Mouse (Mus musculus) MEL (cell line): Measurements from ENCODE around the gene Clca2. TPM values are rescaled to one million over a fixed set of nuclear protein-coding genes. Genes with fewer than 3 reads are reported as not detected.

Experiments
- DNase-seq: peaks from one replicate; pipeline ENCODE4 v3.0.0; 2011; ENCODE audit warnings: low read depth, low spot score
- H3K27ac ChIP-seq: 2 replicates; pipeline ENCODE4 v1.5.1; 2012; ENCODE audit warnings: low read depth, mild to moderate bottlenecking, control low read depth, low read length, moderate library complexity; ENCODE audit not compliant: control insufficient read depth
- H3K27me3 ChIP-seq, 2 experiments: fragments of 150-350 bp in 1 of 2; sonication (generic) in 1 of 2; 2 replicates each; pipeline ENCODE4 v1.6.1; 2012; ENCODE audit warnings: low read length in 2 of 2, mild to moderate bottlenecking in 2 of 2, improper control_type of control experiment in 1 of 2, moderate library complexity in 1 of 2; ENCODE audit not compliant: insufficient read depth in 2 of 2, control insufficient read depth in 1 of 2
- H3K36me3 ChIP-seq, 2 experiments: 2 replicates each; pipeline ENCODE4 v1.6.1; 2012 to 2014; ENCODE audit warnings: low read length in 2 of 2, improper control_type of control experiment in 1 of 2, inconsistent platforms in 1 of 2, mild to moderate bottlenecking in 1 of 2; ENCODE audit not compliant: insufficient read depth in 2 of 2, control insufficient read depth in 1 of 2
- H3K4me1 ChIP-seq, 2 experiments: fragments of 150-350 bp in 1 of 2; sonication (generic) in 1 of 2; 2 replicates each; pipeline ENCODE4 v1.6.1; 2012; ENCODE audit warnings: low read length in 2 of 2, improper control_type of control experiment in 1 of 2, mild to moderate bottlenecking in 1 of 2; ENCODE audit not compliant: insufficient read depth in 2 of 2, control insufficient read depth in 1 of 2
- H3K4me3 ChIP-seq, 2 experiments: fragments of 150-350 bp in 1 of 2; sonication (generic) in 1 of 2; 2 replicates each; pipeline ENCODE4 v1.5.1; 2012; ENCODE audit warnings: low read depth in 2 of 2, low read length in 2 of 2, mild to moderate bottlenecking in 2 of 2, moderate library complexity in 2 of 2, control low read depth in 1 of 2, improper control_type of control experiment in 1 of 2; ENCODE audit not compliant: control insufficient read depth in 1 of 2, insufficient read depth in 1 of 2
- H3K79me2 ChIP-seq: 2 replicates; pipeline ENCODE4 v1.6.1; 2012; ENCODE audit warnings: mild to moderate bottlenecking, low read length, moderate library complexity; ENCODE audit not compliant: control insufficient read depth, poor library complexity, insufficient read depth
- H3K9ac ChIP-seq: 2 replicates; pipeline ENCODE4 v1.6.1; 2012; ENCODE audit warnings: low read depth, mild to moderate bottlenecking, control low read depth, low read length, moderate library complexity; ENCODE audit not compliant: control insufficient read depth, poor library complexity, severe bottlenecking
- H3K9me3 ChIP-seq: fragments of 150-350 bp; sonication (generic); replicated peaks from 2 replicates; pipeline ENCODE4 v1.6.1; 2012; ENCODE audit warnings: mild to moderate bottlenecking, low read length, improper control_type of control experiment, moderate library complexity; ENCODE audit not compliant: insufficient read depth
- BHLHE40 ChIP-seq: IDR thresholded peaks from 2 replicates; pipeline ENCODE4 v1.6.1; 2012; ENCODE audit warnings: low read depth, mild to moderate bottlenecking, inconsistent platforms, low read length, improper control_type of control experiment, borderline replicate concordance
- ETS1 ChIP-seq: IDR thresholded peaks from 2 replicates; pipeline ENCODE4 v1.6.1; 2012; ENCODE audit warnings: low read depth, mild to moderate bottlenecking, inconsistent platforms, low read length, improper control_type of control experiment, moderate library complexity
- GABPA ChIP-seq: IDR thresholded peaks from 2 replicates; pipeline ENCODE4 v1.6.1; 2012; ENCODE audit warnings: low read depth, mild to moderate bottlenecking, inconsistent platforms, low read length, improper control_type of control experiment, moderate library complexity
- KAT2A ChIP-seq: conservative IDR thresholded peaks from 2 replicates; pipeline ENCODE4 v1.6.1; 2012; ENCODE audit warnings: low read depth, low read length, improper control_type of control experiment, inconsistent platforms
- MAFK ChIP-seq: IDR thresholded peaks from 2 replicates; pipeline ENCODE4 v1.6.1; 2011; ENCODE audit warnings: low read depth, mild to moderate bottlenecking, low read length, improper control_type of control experiment, borderline replicate concordance
- MAX ChIP-seq: IDR thresholded peaks from 2 replicates; pipeline ENCODE4 v1.6.1; 2011; ENCODE audit warnings: low read length, improper control_type of control experiment
- MEF2A ChIP-seq: IDR thresholded peaks from 2 replicates; pipeline ENCODE4 v1.6.1; 2014; ENCODE audit warnings: low read depth, mild to moderate bottlenecking, inconsistent platforms, low read length, improper control_type of control experiment; ENCODE audit not compliant: poor library complexity, insufficient replicate concordance, severe bottlenecking; ENCODE audit errors: extremely low read depth
- MXI1 ChIP-seq: IDR thresholded peaks from 2 replicates; pipeline ENCODE4 v1.6.1; 2011; ENCODE audit warnings: mild to moderate bottlenecking, low read depth, low read length, improper control_type of control experiment
- MYC ChIP-seq: IDR thresholded peaks from 2 replicates; pipeline ENCODE4 v1.6.1; 2011; ENCODE audit warnings: low read depth, mild to moderate bottlenecking, low read length, improper control_type of control experiment, moderate library complexity
- NRF1 ChIP-seq: IDR thresholded peaks from 2 replicates; pipeline ENCODE4 v1.6.1; 2014; ENCODE audit warnings: low read depth, mild to moderate bottlenecking, inconsistent platforms, low read length, improper control_type of control experiment, moderate library complexity; ENCODE audit not compliant: poor library complexity, insufficient read depth, severe bottlenecking
- POLR2A ChIP-seq, 2 experiments: IDR thresholded peaks; 2 replicates each; pipeline ENCODE4 v1.6.1; 2011 to 2012; ENCODE audit warnings: low read length in 2 of 2, mild to moderate bottlenecking in 2 of 2, control low read depth in 1 of 2, improper control_type of control experiment in 1 of 2, low read depth in 1 of 2, moderate library complexity in 1 of 2; ENCODE audit not compliant: control insufficient read depth in 1 of 2, insufficient read depth in 1 of 2, poor library complexity in 1 of 2
- POLR2AphosphoS2 ChIP-seq: IDR thresholded peaks from 2 replicates; pipeline ENCODE4 v1.6.1; 2011; ENCODE audit warnings: low read length, improper control_type of control experiment
- SIN3A ChIP-seq: IDR thresholded peaks from 2 replicates; pipeline ENCODE4 v1.6.1; 2012; ENCODE audit warnings: low read length, improper control_type of control experiment, inconsistent platforms
- TCF12 ChIP-seq: IDR thresholded peaks from 2 replicates; pipeline ENCODE4 v1.6.1; 2014; ENCODE audit warnings: low read depth, mild to moderate bottlenecking, inconsistent platforms, low read length, improper control_type of control experiment, moderate library complexity
- UBTF ChIP-seq: IDR thresholded peaks from 2 replicates; pipeline ENCODE4 v1.6.1; 2012; ENCODE audit warnings: low read depth, mild to moderate bottlenecking, inconsistent platforms, low read length, improper control_type of control experiment, moderate library complexity, borderline replicate concordance; ENCODE audit not compliant: insufficient read depth
- USF2 ChIP-seq, 2 experiments: IDR thresholded peaks; 2 replicates each; pipeline ENCODE4 v1.6.1; 2011 to 2012; ENCODE audit warnings: improper control_type of control experiment in 2 of 2, low read length in 2 of 2, borderline replicate concordance in 1 of 2, inconsistent platforms in 1 of 2, low read depth in 1 of 2, mild to moderate bottlenecking in 1 of 2; ENCODE audit not compliant: insufficient read depth in 1 of 2
- ZKSCAN1 ChIP-seq: IDR thresholded peaks from 2 replicates; pipeline ENCODE4 v1.6.1; 2012; ENCODE audit warnings: low read depth, mild to moderate bottlenecking, inconsistent platforms, low read length, improper control_type of control experiment, moderate library complexity
- polyA plus RNA-seq, 2 experiments: library from polyadenylated mRNA; stranded (reverse) in 1 of 2; unstranded in 1 of 2; fragments of >175 nt in 1 of 2; fragments of >200 nt in 1 of 2; gene quantifications; 2 replicates each; pipeline versions ENCODE4 v1.2.1 to v1.2.4; 2012; ENCODE audit warnings: low replicate concordance in 2 of 2, low read depth in 1 of 2; ENCODE audit not compliant: insufficient read length in 2 of 2, insufficient read depth in 1 of 2, missing spikeins in 1 of 2
- total RNA-seq: library from RNA; depleted of rRNA; stranded (reverse); fragments of 300-350 nt; gene quantifications from 2 replicates; pipeline ENCODE4 v1.2.3, GENCODE M21; 2012

The Clca2 gene
- total and polyA plus RNA-seq, 3 experiments = not detected

DNA sequence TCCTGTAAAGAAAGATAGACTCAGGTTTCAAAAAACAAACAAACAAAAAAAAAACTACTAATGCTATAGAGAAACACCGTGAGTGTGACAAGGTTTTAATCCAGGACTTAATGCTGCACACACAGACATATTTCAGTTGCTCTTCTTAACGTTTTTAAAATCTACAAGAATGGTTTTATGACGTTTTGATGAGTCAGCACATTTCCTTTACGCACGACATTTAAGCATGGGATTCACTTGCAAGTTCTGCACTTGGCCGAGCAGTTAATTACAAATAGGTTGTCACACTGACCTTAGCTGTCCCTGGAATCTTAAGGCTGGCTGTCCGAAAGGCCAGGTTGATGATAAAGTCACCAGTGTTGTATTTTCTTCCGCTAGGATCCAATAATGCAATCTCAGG, 18.3 kb downstream of the Clca2 start:
- Histone ChIP-seq H3K27me3 (no peaks in the 10 kb centered on the region; a peak in 2 of 4 replicates), H3K36me3 (peaks cover 0 to 3% of the 10 kb centered on the region in 2 experiments; a peak in 2 of 4 replicates), H3K27ac (no peak overlapping the region), H3K9me3 (no peaks in the 10 kb centered on the region), H3K79me2 (no peaks in the 10 kb centered on the region), H3K4me3 (no peak overlapping the region), H3K4me1 (no peaks in the 10 kb centered on the region), H3K9ac (no peak overlapping the region)
- TF ChIP-seq POLR2AphosphoS2 = no peak
- peak; percentile 91 for TF ChIP-seq MAFK
- DNase-seq = no peak

DNA sequence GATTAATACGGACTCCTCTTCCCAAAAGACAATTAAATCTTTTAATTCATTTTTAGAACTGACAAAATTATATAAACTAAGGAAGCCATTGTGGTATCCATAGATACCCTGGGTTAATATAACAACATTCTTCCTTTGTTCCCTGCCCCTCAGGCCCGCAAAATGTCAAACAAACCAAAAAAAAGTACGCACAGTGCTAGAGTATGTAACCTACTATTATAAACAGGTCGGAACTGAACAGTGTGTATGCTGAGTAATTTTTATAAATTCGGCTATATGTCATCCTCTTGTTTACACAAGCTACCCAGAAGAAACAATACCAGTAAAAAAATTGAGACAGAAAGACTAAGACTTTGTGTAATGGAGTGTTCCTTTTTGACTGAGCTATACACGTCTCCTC, 20.8 kb downstream of the Clca2 start:
- TF ChIP-seq POLR2A (IDR thresholded peaks at IDR 0.05; ENCODE audit: control insufficient read depth in 1 of 2, insufficient read depth in 1 of 2, low read depth in 1 of 2, low read length in 2 of 2, poor library complexity in 1 of 2) (no peak), ZKSCAN1 (no peak), GABPA (no peak), USF2 (IDR thresholded peaks at IDR 0.05; ENCODE audit: borderline replicate concordance in 1 of 2, insufficient read depth in 1 of 2, low read depth in 1 of 2, low read length in 2 of 2) (no peak), KAT2A (no peak), MEF2A (no peak), MAX (no peak), MXI1 (no peak), SIN3A (no peak), MAFK (no peak), BHLHE40 (no peak), NRF1 (no peak), TCF12 (no peak), UBTF (no peak), MYC (no peak), ETS1 (no peak)
- Histone ChIP-seq H3K9ac (no peak overlapping the region), H3K27me3 (no peaks in the 10 kb centered on the region; a peak in 2 of 4 replicates), H3K4me3 (no peak overlapping the region), H3K36me3 (peaks cover 0 to 3% of the 10 kb centered on the region in 2 experiments; a peak in 2 of 4 replicates), H3K4me1 (no peaks in the 10 kb centered on the region), H3K9me3 (no peaks in the 10 kb centered on the region), H3K79me2 (no peaks in the 10 kb centered on the region), H3K27ac (no peak overlapping the region)
- no peak for DNase-seq
